Mouse (Mus musculus) kidney, adult 2 months (tissue): Measurements from ENCODE around the gene Cyren.

Experiments used
- CTCF ChIP-seq: fragments of 200-500 bp; conservative IDR thresholded peaks from 2 replicates; pipeline ENCODE4 v1.5.1; 2011; ENCODE audit warnings: low read depth, mild to moderate bottlenecking, control low read depth, low read length, moderate library complexity, mixed read lengths; ENCODE audit not compliant: insufficient read depth, insufficient read length
- POLR2A ChIP-seq: fragments of 200-500 bp; IDR thresholded peaks from one replicate; pipeline ENCODE4 v1.6.1; 2011; ENCODE audit warnings: low read depth, low read length, control low read depth

DNA sequence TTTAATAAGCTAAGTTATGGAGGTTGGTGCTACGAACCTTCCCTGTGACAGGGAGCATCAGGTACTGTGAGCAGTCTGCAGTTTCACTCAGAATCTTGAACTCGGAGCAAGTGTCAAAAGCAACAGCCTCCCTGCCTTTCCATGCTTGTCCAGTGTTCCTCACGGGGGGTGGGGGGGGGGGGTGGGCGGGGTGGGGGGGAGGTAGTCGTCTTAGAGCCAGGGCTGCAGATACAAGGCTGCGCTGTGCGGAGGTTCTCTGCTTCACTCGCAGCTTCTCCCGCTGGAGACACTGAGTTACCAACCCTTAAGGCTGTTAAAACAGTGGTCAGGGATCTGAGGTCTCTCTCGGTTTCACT lies 9.9 kb downstream of the Cyren start:
- no peak for TF ChIP-seq CTCF
- no peak for TF ChIP-seq POLR2A
